Mouse (Mus musculus): Measurements from ENCODE around the gene Crybg1.

- no peak for TF ChIP-seq POLR2A (IDR thresholded peaks at IDR 0.05; ENCODE audit: extremely low read depth, insufficient read depth, low read length)
- TF ChIP-seq CTCF (IDR thresholded peaks at IDR 0.05; ENCODE audit: extremely low read depth, insufficient read depth, low read length): no peak
Observed at GRCm38 (mm10) chr10:44163028-44163427, 14.4 kb upstream of the Crybg1 start.

Data from cortical plate, adult 2 months (tissue).